Comparison of ENCODE assay signal across 8 mouse cellular contexts in genomic region chr19:16780251-16780783, GRCm38 (mm10). TPM values are rescaled to one million over a fixed set of nuclear protein-coding genes. Genes with fewer than 3 reads are reported as not detected.
A peak's percentile ranks its signal among the peaks of the same experiment; 100 is the strongest.
DNase-seq lines count a peak whose midpoint lies in the region; ATAC-seq and TF ChIP-seq lines count a peak whose summit lies in the region.

No protein-coding gene starts in this region.

- ATAC-seq in granulocyte monocyte progenitor cell, adult 5-6 weeks (replicated peaks; ENCODE audit: poor library complexity, severe bottlenecking), result peak; percentile 17
- peak; percentile 53 for ATAC-seq in midbrain, postnatal 0 days (ENCODE audit: low FRiP score)

- peak overlapping the region; percentile 92 for H3K9ac ChIP-seq in liver, adult 2 months (ENCODE audit: low read depth, low read length)
- H3K9ac ChIP-seq in midbrain, postnatal 0 days (replicated peaks; ENCODE audit: low read length, poor library complexity, severe bottlenecking), result peak overlapping the region; percentile 63

- H3K79me2 ChIP-seq in liver, adult 2 months (ENCODE audit: control insufficient read depth, insufficient read depth, low read length), result peaks cover 16% of the 10 kb centered on the region; the same call in 1 of the 2 replicates

- peaks cover 7% of the 10 kb centered on the region for H3K4me1 ChIP-seq in liver, adult 2 months (ENCODE audit: control insufficient read depth, insufficient read depth, low read length)
- H3K4me1 ChIP-seq in midbrain, postnatal 0 days (ENCODE audit: insufficient read depth, low read length), result no peaks in the 10 kb centered on the region
- peaks cover 9% of the 10 kb centered on the region; the same call in 1 of the 2 replicates for H3K4me1 ChIP-seq in testis, adult 2 months (ENCODE audit: control insufficient read depth, insufficient read depth, low read length)

- DNase-seq in right cerebral cortex, adult 18-20 months, result peak; percentile 30
- DNase-seq in right cerebral cortex, postnatal 4 days, result no peak
- DNase-seq in cerebellum, postnatal 25 days, result peak; percentile 68 to 71
- DNase-seq in kidney, adult 11 months, result peak; percentile 84
- peak; percentile 74 for DNase-seq in liver, adult 2 months (ENCODE audit: extremely low read depth, low read depth, low spot score)
- peak; percentile 1 for DNase-seq in midbrain, postnatal 0 days (ENCODE audit: low spot score)

- H3K27ac ChIP-seq in liver, adult 2 months (replicated peaks; ENCODE audit: insufficient read depth, low read depth, low read length), result peak overlapping the region; percentile 72
- H3K27ac ChIP-seq in midbrain, postnatal 0 days (ENCODE audit: low read depth, low read length), result no peak overlapping the region
- peak overlapping the region; percentile 92 for H3K27ac ChIP-seq in testis, adult 2 months (ENCODE audit: control insufficient read depth, insufficient read depth, low read depth, low read length)

- H3K36me3 ChIP-seq in liver, adult 2 months (ENCODE audit: control insufficient read depth, insufficient read depth, low read length), result no peaks in the 10 kb centered on the region
- no peaks in the 10 kb centered on the region for H3K36me3 ChIP-seq in midbrain, postnatal 0 days (ENCODE audit: insufficient read depth, low read length)
- H3K36me3 ChIP-seq in testis, adult 2 months (ENCODE audit: control insufficient read depth, insufficient read depth, low read length), result no peaks in the 10 kb centered on the region

- peak overlapping the region; percentile 94 for H3K4me3 ChIP-seq in liver, adult 2 months (ENCODE audit: insufficient read depth, low read depth, low read length)
- peak overlapping the region; percentile 84 for H3K4me3 ChIP-seq in midbrain, postnatal 0 days (ENCODE audit: low read depth, low read length)
- peak overlapping the region; percentile 87 for H3K4me3 ChIP-seq in testis, adult 2 months (ENCODE audit: control insufficient read depth, low read depth, low read length)

- TF ChIP-seq CTCF in liver, adult 2 months (IDR thresholded peaks at IDR 0.05; ENCODE audit: low read depth, low read length), result no peak
- no peak for TF ChIP-seq CTCF in midbrain, postnatal 0 days (IDR thresholded peaks at IDR 0.05)
- TF ChIP-seq CTCF in testis, adult 2 months (IDR thresholded peaks at IDR 0.05; ENCODE audit: control insufficient read depth, insufficient read depth, insufficient replicate concordance, low read depth, low read length), result no peak

- under 1% methylated on average over 55 of the region's 55 CpGs for WGBS in liver, adult 2 months
- 0% methylated on average over 44 of the region's 55 CpGs for WGBS in midbrain, postnatal 0 days

- H3K4me2 ChIP-seq in midbrain, postnatal 0 days (ENCODE audit: low read depth, low read length, poor library complexity, severe bottlenecking), result peak overlapping the region; percentile 99

- H3K27me3 ChIP-seq in liver, adult 2 months (ENCODE audit: control insufficient read depth, insufficient read depth, low read length), result no peaks in the 10 kb centered on the region
- H3K27me3 ChIP-seq in midbrain, postnatal 0 days (ENCODE audit: insufficient read depth, low read length), result peaks cover 16% of the 10 kb centered on the region; the same call in 1 of the 2 replicates
- H3K27me3 ChIP-seq in testis, adult 2 months (ENCODE audit: control insufficient read depth, insufficient read depth, low read length), result no peaks in the 10 kb centered on the region

- H3K9me3 ChIP-seq in midbrain, postnatal 0 days (ENCODE audit: low read length), result no peaks in the 10 kb centered on the region

- no peak for TF ChIP-seq POLR2A in liver, adult 2 months (IDR thresholded peaks at IDR 0.05; ENCODE audit: extremely low read depth, insufficient read depth, low read length)
- TF ChIP-seq POLR2A in testis, adult 2 months (IDR thresholded peaks at IDR 0.05; ENCODE audit: control insufficient read depth, low read depth, low read length), result no peak; the same call in 1 of the 2 replicates

RNA-seq across cellular contexts. Expression of gene Vps13a, which starts 0.4 kb away (rescaled TPM):
- 50.6 and 60.5 TPM in 2 replicates for total RNA-seq in granulocyte monocyte progenitor cell, adult 5-6 weeks (2014; fragmentation: Nextera tagmentation)
- 63.0 and 65.9 TPM in 2 replicates for total RNA-seq in granulocyte monocyte progenitor cell, adult 5-6 weeks (2017)
- total RNA-seq in liver, adult 2 months (2014; rRNA removed), result 27.3 and 30.8 TPM in 2 replicates
- polyA plus RNA-seq in liver, adult 2 months (2012; rRNA removed), result 1.0 and 1.1 TPM in 2 replicates
- total RNA-seq in midbrain, postnatal 0 days (2014; rRNA removed), result 15.9 and 24.1 TPM in 2 replicates
- 5.3 and 6.5 TPM in 2 replicates for polyA plus RNA-seq in midbrain, postnatal 0 days (2015; fragmentation: Nextera tagmentation; extraction: Ambion mirVana)
- 18.2 and 23.4 TPM in 2 replicates for polyA plus RNA-seq in testis, adult 2 months (2012; rRNA removed)
